Mouse (Mus musculus) intestine, embryonic 16.5 days (tissue): ENCODE measurements around the gene Olfr45. TPM values are rescaled to one million over a fixed set of nuclear protein-coding genes. Genes with fewer than 3 reads are reported as not detected.
A peak's percentile ranks its signal among the peaks of the same experiment; 100 is the strongest.
"Not testable (repeated sequence)": the region's sequence is repeated elsewhere in the genome, so short reads cannot be mapped to it uniquely, and the experiment has no call there.

ENCODE experiments used
- ATAC-seq: fragments of 200-750 bp; cut with Nextera tagmentation; 2 replicates; pipeline ENCODE4 v1.8.0; 2017; ENCODE audit warnings: moderate TSS enrichment, moderate library complexity
- H3K27ac ChIP-seq: fragments of 300-500 bp; sonication (generic); 2 replicates; pipeline ENCODE4 v1.5.1; 2014; ENCODE audit warnings: mild to moderate bottlenecking, low read length
- H3K27me3 ChIP-seq: fragments of 300-500 bp; sonication (generic); replicated peaks from 2 replicates; pipeline ENCODE4 v1.6.1; 2014; ENCODE audit warnings: low read length, control low read depth, mixed read lengths; ENCODE audit not compliant: control insufficient read depth, insufficient read depth
- H3K36me3 ChIP-seq: fragments of 300-500 bp; sonication (generic); 2 replicates; pipeline ENCODE4 v1.6.1; 2014; ENCODE audit warnings: low read length, control low read depth; ENCODE audit not compliant: control insufficient read depth, insufficient read depth
- H3K4me1 ChIP-seq: fragments of 300-500 bp; sonication (generic); 2 replicates; pipeline ENCODE4 v1.6.1; 2014; ENCODE audit warnings: low read length, control low read depth, mixed read lengths; ENCODE audit not compliant: control insufficient read depth, insufficient read depth
- H3K4me2 ChIP-seq: fragments of 300-500 bp; sonication (generic); 2 replicates; pipeline ENCODE4 v1.6.1; 2014; ENCODE audit warnings: low read depth, low read length, control low read depth
- H3K4me3 ChIP-seq: fragments of 300-500 bp; sonication (generic); 2 replicates; pipeline ENCODE4 v1.5.1; 2014; ENCODE audit warnings: mild to moderate bottlenecking, low read length
- H3K9ac ChIP-seq: fragments of 300-500 bp; sonication (generic); 2 replicates; pipeline ENCODE4 v1.6.1; 2014; ENCODE audit warnings: low read depth, low read length
- H3K9me3 ChIP-seq: fragments of 300-500 bp; sonication (generic); 2 replicates; pipeline ENCODE4 v1.6.1; 2016; ENCODE audit warnings: low read length, control low read depth; ENCODE audit not compliant: control insufficient read depth
- WGBS: fragments of 180-500 bp; shearing (Covaris S2); extraction: QIAGEN DNeasy Blood & Tissue Kit; methylation state at CpG from one replicate; pipeline ENCODE4 v1.1.7; 2014; 5-methylcytosine and 5-hydroxymethylcytosine counted together
- polyA plus RNA-seq: library from polyadenylated mRNA; unstranded; fragments of >200 nt; fragmentation: Nextera tagmentation; extraction: Ambion mirVana; gene quantifications from 2 replicates; pipeline ENCODE4 v1.2.1, GENCODE M21; 2015

Gene Olfr45
- not detected in 2 replicates for polyA plus RNA-seq

DNA sequence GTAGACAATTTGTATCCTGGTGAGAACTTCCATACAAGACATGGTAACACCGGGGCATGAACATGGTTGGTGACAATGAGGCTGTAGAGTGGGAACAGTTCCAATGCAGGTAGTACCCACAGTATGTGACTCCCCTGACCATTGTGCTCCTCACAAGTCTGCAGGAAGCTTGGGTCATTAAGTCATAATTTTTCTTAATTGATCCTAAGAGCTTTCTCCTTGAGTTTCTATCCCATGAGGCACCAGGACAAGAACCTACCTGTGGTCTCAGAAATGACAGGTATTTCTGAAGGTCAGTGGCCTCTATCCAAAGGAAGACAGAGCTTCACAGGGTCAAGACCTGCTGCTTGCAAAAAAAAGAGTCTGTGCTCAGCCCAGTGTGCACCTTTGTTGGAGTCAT lies at the start of gene Olfr45:
TSS of gene Olfr45 (plus strand) at position 301 of the 400 bp plus-strand sequence.
- H3K4me1 ChIP-seq = no peaks in the 10 kb centered on the region
- H3K4me3 ChIP-seq = no peak within 1 kb of the TSS
- WGBS = 79% methylated on average over 1 of the region's 1 CpGs
- H3K4me2 ChIP-seq = no peak within 1 kb of the TSS
- ATAC-seq = no peak
- H3K9me3 ChIP-seq = no peaks in the 10 kb centered on the region
- H3K36me3 ChIP-seq = no peaks in the 10 kb centered on the region
- H3K27ac ChIP-seq = no peak within 1 kb of the TSS
- H3K27me3 ChIP-seq = no peaks in the 10 kb centered on the region
- no peak within 1 kb of the TSS for H3K9ac ChIP-seq

DNA sequence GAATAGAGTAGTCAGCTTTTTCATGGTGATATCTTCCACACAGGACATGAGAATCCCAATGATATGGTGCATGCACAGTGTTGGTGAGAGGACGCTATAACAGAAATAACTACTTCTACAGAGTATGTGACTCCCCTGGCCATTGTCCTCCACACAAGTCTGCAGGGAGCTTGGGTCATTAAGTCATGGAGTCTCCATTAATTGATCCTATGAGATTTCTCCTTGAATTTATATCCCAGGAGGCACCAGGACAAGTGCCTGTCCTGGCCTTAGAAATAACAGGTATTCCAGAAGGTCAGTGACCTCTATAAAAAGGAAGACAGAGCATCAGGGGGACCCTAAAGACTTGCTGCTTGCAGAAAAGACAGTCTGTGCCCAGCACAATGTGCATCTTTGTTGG lies 35.6 kb upstream of the Olfr45 start, which contains the start of gene Olfr53:
TSS of gene Olfr53 (plus strand) at position 301 of the 400 bp plus-strand sequence.
- no peak for ATAC-seq
- no peaks in the 10 kb centered on the region for H3K9me3 ChIP-seq
- H3K4me3 ChIP-seq = no peak within 1 kb of the TSS
- no peaks in the 10 kb centered on the region for H3K27me3 ChIP-seq
- no peaks in the 10 kb centered on the region for H3K4me1 ChIP-seq
- no peak within 1 kb of the TSS for H3K27ac ChIP-seq
- H3K9ac ChIP-seq = no peak within 1 kb of the TSS
- no peaks in the 10 kb centered on the region for H3K36me3 ChIP-seq
- 94% methylated on average over 1 of the region's 1 CpGs for WGBS
- H3K4me2 ChIP-seq = no peak within 1 kb of the TSS

- Histone ChIP-seq H3K4me3 (no peak within 1 kb of the TSS), H3K27me3 (no peaks in the 10 kb centered on the region), H3K9ac (no peak within 1 kb of the TSS), H3K9me3 (no peaks in the 10 kb centered on the region), H3K4me1 (no peaks in the 10 kb centered on the region), H3K36me3 (no peaks in the 10 kb centered on the region), H3K4me2 (no peak within 1 kb of the TSS), H3K27ac (no peak within 1 kb of the TSS)
- 75% methylated on average over 4 of the region's 4 CpGs for WGBS
- ATAC-seq = no peak
Measured at GRCm38 (mm10) chr7:140659630-140660029, 22.1 kb upstream of the Olfr45 start, which contains the start of gene Olfr539. Gene Olfr539 (plus strand): TSS chr7:140659930.

- H3K9me3 ChIP-seq, H3K4me3 ChIP-seq, H3K36me3 ChIP-seq, ATAC-seq, H3K4me1 ChIP-seq, H3K9ac ChIP-seq, H3K4me2 ChIP-seq, H3K27me3 ChIP-seq, H3K27ac ChIP-seq: not testable (repeated sequence)
- 82% methylated on average over 3 of the region's 3 CpGs for whole genome bisulfite sequencing
Measured at GRCm38 (mm10) chr7:140670693-140671092, 11.1 kb upstream of the Olfr45 start.

DNA sequence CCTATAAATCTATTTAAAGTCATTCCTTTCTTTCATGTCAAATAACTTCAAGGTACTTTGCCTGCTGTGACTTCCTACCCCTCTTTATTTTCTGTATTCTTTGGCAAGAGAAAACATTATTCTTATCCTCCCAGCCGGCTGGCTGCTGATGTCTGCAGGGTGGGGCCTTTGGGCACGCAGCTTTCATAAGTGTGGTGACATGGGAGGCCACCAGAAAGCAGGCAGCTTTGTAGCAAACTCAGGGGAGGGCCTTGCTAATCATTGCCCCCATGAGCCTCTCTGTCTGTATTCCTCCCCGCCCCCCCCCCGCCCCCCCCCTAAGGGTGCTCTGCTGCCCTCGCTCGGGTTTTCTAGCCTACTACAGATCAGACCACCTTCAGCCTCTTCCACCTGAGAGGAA lies 5.9 kb upstream of the Olfr45 start:
- Histone ChIP-seq H3K4me3 (no peak overlapping the region), H3K9me3 (no peaks in the 10 kb centered on the region), H3K27me3 (no peaks in the 10 kb centered on the region), H3K9ac (no peak overlapping the region), H3K36me3 (no peaks in the 10 kb centered on the region), H3K27ac (no peak overlapping the region), H3K4me1 (no peaks in the 10 kb centered on the region), H3K4me2 (peak overlapping the region; percentile 32; the same call in 1 of the 2 replicates)
- WGBS = under 1% methylated on average over 6 of the region's 6 CpGs
- peak; percentile 58; the same call in 1 of the 2 replicates for ATAC-seq

- H3K4me3 ChIP-seq, H3K4me2 ChIP-seq, ATAC-seq, H3K9ac ChIP-seq, H3K36me3 ChIP-seq, H3K27ac ChIP-seq, H3K9me3 ChIP-seq, H3K27me3 ChIP-seq, H3K4me1 ChIP-seq: not testable (repeated sequence)
- WGBS = 75% methylated on average over 4 of the region's 4 CpGs
Measured at GRCm38 (mm10) chr7:140679591-140679990, 2.2 kb upstream of the Olfr45 start.

GRCm38 (mm10) chr7:140696967-140697366 lies 15.2 kb downstream of the Olfr45 start, which contains the start of gene Olfr541:
Gene Olfr541 (plus strand): TSS chr7:140697267.
- no peaks in the 10 kb centered on the region for H3K27me3 ChIP-seq
- no peak within 1 kb of the TSS for H3K4me2 ChIP-seq
- no peaks in the 10 kb centered on the region for H3K9me3 ChIP-seq
- no peaks in the 10 kb centered on the region for H3K36me3 ChIP-seq
- H3K4me1 ChIP-seq = no peaks in the 10 kb centered on the region
- H3K9ac ChIP-seq = no peak within 1 kb of the TSS
- no peak within 1 kb of the TSS for H3K27ac ChIP-seq
- H3K4me3 ChIP-seq = no peak within 1 kb of the TSS
- no peak for ATAC-seq

DNA sequence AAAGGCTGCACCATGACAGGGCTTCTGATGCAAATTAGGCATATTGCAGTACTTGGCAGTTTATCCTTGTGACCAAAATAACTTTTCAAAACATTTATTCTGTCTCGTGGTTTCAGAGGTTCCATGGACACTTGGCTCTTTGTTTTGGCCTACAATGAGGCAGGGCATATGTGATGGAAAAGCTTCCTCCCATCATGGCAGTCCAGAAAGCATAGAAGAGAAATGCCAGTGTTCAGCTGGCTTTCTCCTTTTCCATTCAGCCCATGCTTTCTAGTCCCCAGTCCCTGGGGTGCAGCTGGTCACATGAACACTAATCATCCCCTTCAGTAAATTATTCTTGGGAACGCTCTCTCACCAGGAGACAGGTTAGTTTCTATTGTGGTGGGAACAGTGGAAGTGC lies 24.6 kb downstream of the Olfr45 start:
- no peaks in the 10 kb centered on the region for H3K36me3 ChIP-seq
- no peaks in the 10 kb centered on the region for H3K9me3 ChIP-seq
- WGBS = 60% methylated on average over 2 of the region's 2 CpGs
- H3K27ac ChIP-seq = no peak overlapping the region
- no peaks in the 10 kb centered on the region for H3K4me1 ChIP-seq
- no peak overlapping the region for H3K4me3 ChIP-seq
- no peak overlapping the region for H3K4me2 ChIP-seq
- H3K9ac ChIP-seq = no peak overlapping the region
- no peak for ATAC-seq
- no peaks in the 10 kb centered on the region for H3K27me3 ChIP-seq

GRCm38 (mm10) chr7:140707536-140708284 lies 26.0 kb downstream of the Olfr45 start:
- no peaks in the 10 kb centered on the region for H3K36me3 ChIP-seq
- H3K4me1 ChIP-seq = no peaks in the 10 kb centered on the region
- no peak overlapping the region for H3K27ac ChIP-seq
- H3K9me3 ChIP-seq = no peaks in the 10 kb centered on the region
- no peak for ATAC-seq
- no peak overlapping the region for H3K4me2 ChIP-seq
- H3K9ac ChIP-seq = no peak overlapping the region
- WGBS = 78% methylated on average over 6 of the region's 6 CpGs
- H3K4me3 ChIP-seq = no peak overlapping the region
- H3K27me3 ChIP-seq = no peaks in the 10 kb centered on the region
